Mouse (Mus musculus) lung, embryonic 15.5 days (tissue): ENCODE results near the gene Ushbp1. TPM values are rescaled to one million over a fixed set of nuclear protein-coding genes. Genes with fewer than 3 reads are reported as not detected.
A peak's percentile ranks its signal among the peaks of the same experiment; 100 is the strongest.

Experiments used
- ATAC-seq: fragments of 200-750 bp; cut with Nextera tagmentation; 2 replicates; pipeline ENCODE4 v1.8.0; 2017; ENCODE audit warnings: moderate number of reproducible peaks, borderline replicate concordance; ENCODE audit not compliant: low FRiP score, low TSS enrichment; ENCODE audit errors: extremely low read depth
- H3K27ac ChIP-seq: fragments of 300-500 bp; sonication (generic); 2 replicates; pipeline ENCODE4 v1.5.1; 2015; ENCODE audit warnings: moderate library complexity, mild to moderate bottlenecking, inconsistent platforms
- H3K27me3 ChIP-seq: fragments of 300-500 bp; sonication (generic); 2 replicates; pipeline ENCODE4 v1.6.1; 2015; ENCODE audit warnings: inconsistent platforms
- H3K36me3 ChIP-seq: fragments of 300-500 bp; sonication (generic); 2 replicates; pipeline ENCODE4 v1.6.1; 2015; ENCODE audit warnings: inconsistent platforms
- H3K4me1 ChIP-seq: fragments of 300-500 bp; sonication (generic); 2 replicates; pipeline ENCODE4 v1.6.1; 2015; ENCODE audit warnings: inconsistent platforms
- H3K4me2 ChIP-seq: fragments of 300-500 bp; sonication (generic); 2 replicates; pipeline ENCODE4 v1.6.1; 2015; ENCODE audit warnings: inconsistent platforms, mild to moderate bottlenecking, moderate library complexity
- H3K4me3 ChIP-seq: fragments of 300-500 bp; sonication (generic); 2 replicates; pipeline ENCODE4 v1.5.1; 2015; ENCODE audit warnings: mild to moderate bottlenecking, inconsistent platforms
- H3K9ac ChIP-seq: fragments of 300-500 bp; sonication (generic); 2 replicates; pipeline ENCODE4 v1.6.1; 2015; ENCODE audit warnings: inconsistent platforms
- H3K9me3 ChIP-seq: fragments of 300-500 bp; sonication (generic); 2 replicates; pipeline ENCODE4 v1.6.1; 2016; ENCODE audit warnings: inconsistent platforms
- WGBS: fragments of 180-500 bp; shearing (Covaris S2); methylation state at CpG from one replicate; pipeline ENCODE4 v1.1.7; 2015; 5-methylcytosine and 5-hydroxymethylcytosine counted together
- polyA plus RNA-seq: library from polyadenylated mRNA; unstranded; fragments of >200 nt; fragmentation: Nextera tagmentation; extraction: Ambion mirVana; gene quantifications from 2 replicates; pipeline ENCODE4 v1.2.1, GENCODE M21; 2015

Ushbp1 gene
- polyA plus RNA-seq, 1 experiment from 2014 or later: 30.7 TPM

DNA sequence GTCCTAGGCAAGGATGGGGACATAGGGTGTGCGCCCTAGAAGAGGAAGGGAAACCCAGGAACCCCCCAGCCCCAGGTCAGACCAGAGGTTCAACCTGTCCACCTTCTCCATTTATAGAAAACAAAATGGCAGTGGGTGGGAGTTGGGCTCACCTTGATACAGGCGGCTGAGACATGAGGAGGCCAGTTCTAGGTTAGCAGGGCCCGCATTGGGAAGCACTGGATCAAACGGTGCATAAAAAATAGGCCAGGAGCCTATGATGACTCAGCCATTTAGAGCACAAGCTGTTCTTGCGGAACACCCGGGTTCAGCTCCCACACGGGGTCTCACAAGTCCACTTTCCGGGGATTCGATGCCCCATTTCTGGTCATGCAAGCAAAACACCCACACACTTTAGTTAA is 9.3 kb upstream of the Ushbp1 start:
- H3K36me3 ChIP-seq: peaks cover 30% of the 10 kb centered on the region

GRCm38 (mm10) chr8:71404011-71404410 is 8.4 kb upstream of the Ushbp1 start:
- H3K27ac ChIP-seq: no peak overlapping the region
- H3K9me3 ChIP-seq: no peaks in the 10 kb centered on the region
- no peak overlapping the region for H3K9ac ChIP-seq
- 84% methylated on average over 8 of the region's 8 CpGs for WGBS
- H3K36me3 ChIP-seq: peaks cover 24% of the 10 kb centered on the region
- H3K4me2 ChIP-seq: no peak overlapping the region
- H3K27me3 ChIP-seq: no peaks in the 10 kb centered on the region
- no peak for ATAC-seq
- H3K4me1 ChIP-seq: peaks cover 28% of the 10 kb centered on the region
- no peak overlapping the region for H3K4me3 ChIP-seq

More for the DNA sequence above, 9.3 kb upstream of the Ushbp1 start:
- Histone ChIP-seq H3K4me3 (peak overlapping the region; percentile 88; the same call in 1 of the 2 replicates), H3K4me1 (peaks cover 28% of the 10 kb centered on the region), H3K9ac (no peak overlapping the region), H3K27ac (no peak overlapping the region), H3K9me3 (no peaks in the 10 kb centered on the region), H3K4me2 (peak overlapping the region; percentile 97), H3K27me3 (no peaks in the 10 kb centered on the region)
- no peak for ATAC-seq
- 85% methylated on average over 9 of the region's 9 CpGs for WGBS

DNA sequence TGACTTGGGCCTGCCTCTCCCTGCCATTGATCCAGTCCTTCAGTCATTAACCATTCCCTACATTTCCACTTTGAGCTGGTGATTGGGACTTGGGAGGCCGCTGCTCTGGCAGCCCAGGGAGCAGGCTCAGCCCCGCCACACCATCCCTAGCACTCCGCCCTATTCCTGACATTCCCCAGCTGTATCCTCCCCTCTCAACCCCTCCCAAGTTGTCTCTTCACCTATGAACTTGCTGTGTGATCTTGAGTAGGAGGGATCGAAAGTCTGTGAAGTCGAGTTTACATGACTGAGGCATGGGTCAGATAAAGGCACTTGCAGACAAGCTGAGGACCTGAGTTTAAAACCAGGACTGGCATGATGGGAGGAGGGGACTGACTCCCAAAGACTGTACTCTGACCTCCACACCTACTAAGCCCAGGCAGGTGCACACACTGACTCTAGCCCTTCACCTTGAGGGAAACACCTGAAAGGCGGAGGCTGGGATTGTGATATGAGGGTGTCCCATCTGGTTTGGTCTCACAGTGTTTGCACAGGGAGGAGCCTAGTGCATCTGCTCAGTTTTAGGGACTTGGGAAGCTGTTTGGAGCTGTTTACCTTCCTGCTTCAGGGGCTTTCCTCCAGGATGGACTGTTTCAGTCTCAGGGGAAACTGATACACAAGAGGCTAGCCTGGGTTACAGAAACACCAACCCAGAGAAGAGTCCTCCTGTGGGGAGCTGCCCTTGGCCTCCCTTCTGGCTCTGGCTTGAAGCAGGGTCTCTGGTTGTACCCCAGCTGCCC is 7.7 kb upstream of the Ushbp1 start:
- Histone ChIP-seq H3K27me3 (no peaks in the 10 kb centered on the region), H3K4me1 (peaks cover 28% of the 10 kb centered on the region), H3K4me3 (no peak overlapping the region), H3K9ac (no peak overlapping the region), H3K27ac (no peak overlapping the region), H3K36me3 (peaks cover 23% of the 10 kb centered on the region), H3K4me2 (no peak overlapping the region), H3K9me3 (no peaks in the 10 kb centered on the region)
- no peak for ATAC-seq
- WGBS: 48% methylated on average over 6 of the region's 6 CpGs

DNA sequence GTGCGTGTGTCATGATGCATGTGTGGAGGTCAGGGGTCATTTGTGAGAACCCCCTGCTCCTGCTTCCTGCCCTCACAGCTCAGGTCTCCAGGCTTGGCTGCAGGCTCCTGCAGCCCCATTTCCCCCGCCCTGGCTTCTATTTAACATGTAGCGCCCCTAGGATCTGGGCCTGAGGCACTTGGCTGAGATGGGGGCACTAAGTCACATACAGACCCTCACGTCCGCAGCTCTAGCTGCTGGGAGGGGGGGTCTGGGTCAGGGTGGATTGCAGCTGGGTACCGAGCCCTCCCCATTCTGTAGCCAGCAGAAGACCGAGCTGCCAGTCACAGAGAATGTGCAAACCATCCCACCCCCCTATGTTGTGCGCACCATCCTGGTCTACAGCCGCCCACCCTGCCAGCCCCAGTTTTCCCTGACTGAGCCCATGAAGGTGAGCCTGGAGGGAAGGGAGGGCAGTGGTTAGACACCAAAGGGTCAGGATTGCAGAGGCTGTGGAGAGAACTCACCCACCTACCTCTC is 6.9 kb upstream of the Ushbp1 start:
- Histone ChIP-seq H3K9me3 (no peaks in the 10 kb centered on the region), H3K9ac (no peak overlapping the region)
- WGBS: 75% methylated on average over 9 of the region's 9 CpGs

DNA sequence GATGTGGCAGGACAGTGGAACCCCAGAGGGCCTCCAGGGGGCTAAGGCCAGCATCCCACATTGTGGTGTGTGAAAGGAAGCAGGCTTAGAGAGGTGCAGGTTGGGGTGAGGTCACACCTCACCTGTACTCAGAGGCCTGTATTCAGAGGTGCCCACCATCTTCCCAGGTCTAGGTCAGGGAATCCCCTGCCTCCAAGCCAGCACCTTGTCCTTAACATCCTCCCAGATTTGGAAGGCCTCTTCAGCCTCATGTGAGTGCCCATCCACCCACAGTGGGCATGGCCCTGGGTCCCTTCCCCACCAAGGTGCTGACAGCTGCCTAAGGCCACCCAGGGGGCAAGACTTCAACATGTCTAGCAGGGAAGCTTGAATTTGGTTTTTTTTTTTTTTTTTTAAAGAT is 5.9 kb upstream of the Ushbp1 start:
- Histone ChIP-seq H3K4me1 (peaks cover 23% of the 10 kb centered on the region), H3K9ac (no peak overlapping the region), H3K4me2 (no peak overlapping the region), H3K27me3 (no peaks in the 10 kb centered on the region), H3K9me3 (no peaks in the 10 kb centered on the region), H3K36me3 (peaks cover 16% of the 10 kb centered on the region), H3K4me3 (no peak overlapping the region), H3K27ac (no peak overlapping the region)
- no peak for ATAC-seq

More for the DNA sequence above, 6.9 kb upstream of the Ushbp1 start:
- Histone ChIP-seq H3K27ac (no peak overlapping the region), H3K27me3 (no peaks in the 10 kb centered on the region), H3K4me1 (peaks cover 28% of the 10 kb centered on the region), H3K4me3 (no peak overlapping the region), H3K4me2 (no peak overlapping the region), H3K36me3 (peaks cover 18% of the 10 kb centered on the region)
- ATAC-seq: no peak

DNA sequence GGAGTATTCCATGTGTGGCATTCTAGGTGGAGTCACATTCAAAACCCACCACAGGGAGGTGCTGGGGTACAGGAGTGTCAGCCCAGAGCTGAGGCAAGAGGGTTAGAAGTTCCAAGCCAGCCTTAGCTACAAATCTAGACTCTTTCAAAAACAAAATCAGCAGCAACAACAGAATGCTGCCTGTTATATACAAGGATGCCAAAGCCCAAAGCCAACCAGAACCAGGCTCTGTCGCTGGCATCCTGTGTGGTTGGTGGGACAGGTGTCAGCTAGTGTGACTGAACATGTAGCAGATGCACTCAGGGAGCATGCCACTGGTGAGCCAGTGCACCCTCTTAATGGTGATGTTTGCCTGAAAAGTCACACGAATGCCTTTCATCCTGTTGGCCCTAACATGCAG is 5.2 kb upstream of the Ushbp1 start:
- no peaks in the 10 kb centered on the region for H3K27me3 ChIP-seq
- H3K4me3 ChIP-seq: no peak overlapping the region
- peaks cover 16% of the 10 kb centered on the region for H3K36me3 ChIP-seq
- H3K4me2 ChIP-seq: no peak overlapping the region
- no peaks in the 10 kb centered on the region for H3K9me3 ChIP-seq
- ATAC-seq: no peak
- no peak overlapping the region for H3K27ac ChIP-seq
- H3K4me1 ChIP-seq: peaks cover 22% of the 10 kb centered on the region
- no peak overlapping the region for H3K9ac ChIP-seq
- WGBS: 90% methylated on average over 2 of the region's 2 CpGs

GRCm38 (mm10) chr8:71397701-71398100 is 2.1 kb upstream of the Ushbp1 start:
- peak overlapping the region; percentile 80 for H3K4me2 ChIP-seq
- no peak overlapping the region for H3K27ac ChIP-seq
- ATAC-seq: no peak
- 82% methylated on average over 12 of the region's 12 CpGs for WGBS
- H3K27me3 ChIP-seq: no peaks in the 10 kb centered on the region
- no peaks in the 10 kb centered on the region for H3K9me3 ChIP-seq
- peaks cover 16% of the 10 kb centered on the region for H3K36me3 ChIP-seq
- no peak overlapping the region for H3K9ac ChIP-seq
- peak overlapping the region; percentile 63 for H3K4me3 ChIP-seq
- peaks cover 14% of the 10 kb centered on the region for H3K4me1 ChIP-seq

DNA sequence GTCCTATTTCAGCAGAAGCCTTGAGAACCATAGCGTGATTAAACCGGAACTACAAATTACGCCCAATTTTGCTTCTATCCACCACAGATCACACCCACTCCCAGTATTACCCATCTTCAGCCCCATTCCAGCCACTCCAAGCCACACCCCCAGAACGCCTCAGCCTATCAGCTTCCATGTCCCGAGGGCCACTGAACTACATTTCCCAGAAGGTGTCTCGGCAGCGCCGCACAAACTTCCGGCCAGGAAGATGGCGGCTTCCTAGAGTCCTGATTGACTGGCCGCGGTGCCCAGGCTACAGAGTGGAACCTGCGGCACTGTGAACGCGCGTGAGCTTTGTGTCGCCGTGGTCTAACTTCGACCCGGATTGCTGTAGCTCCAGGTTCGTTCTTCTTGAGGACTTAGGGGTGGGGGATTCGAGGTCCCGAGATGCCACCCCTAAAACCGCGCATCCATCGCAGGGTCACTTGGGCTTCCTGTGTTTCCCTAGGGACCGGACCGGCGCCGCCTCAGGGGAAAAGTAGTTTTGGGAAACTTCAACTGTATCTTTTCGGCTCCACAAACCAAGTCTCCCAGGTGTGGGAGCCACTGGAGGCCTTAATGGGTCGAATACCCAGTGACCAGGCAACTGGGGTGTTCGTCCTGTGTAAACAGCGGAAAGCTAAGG is 1.2 kb upstream of the Ushbp1 start, which contains the start of gene Babam1:
Gene Babam1, plus strand, starts transcription at position 223 of the 667 bp plus-strand sequence.
- WGBS: under 1% methylated on average over 34 of the region's 34 CpGs
- H3K9ac ChIP-seq: peak within 1 kb of the TSS; percentile 66
- no peaks in the 10 kb centered on the region for H3K27me3 ChIP-seq
- H3K9me3 ChIP-seq: no peaks in the 10 kb centered on the region
- peak within 1 kb of the TSS; percentile 80 for H3K27ac ChIP-seq
- peak within 1 kb of the TSS; percentile 80 for H3K4me2 ChIP-seq
- peak; percentile 96 for ATAC-seq
- H3K4me1 ChIP-seq: peaks cover 14% of the 10 kb centered on the region
- peak within 1 kb of the TSS; percentile 63 for H3K4me3 ChIP-seq
- H3K36me3 ChIP-seq: peaks cover 16% of the 10 kb centered on the region

- Histone ChIP-seq H3K27me3 (no peaks in the 10 kb centered on the region), H3K27ac (peak overlapping the region; percentile 80), H3K4me1 (peaks cover 14% of the 10 kb centered on the region), H3K4me3 (peak overlapping the region; percentile 20), H3K9ac (0 out of 2 replicates have a peak overlapping the region, but pooled peaks have one; percentile 2), H3K9me3 (no peaks in the 10 kb centered on the region), H3K4me2 (peak overlapping the region; percentile 80), H3K36me3 (peaks cover 11% of the 10 kb centered on the region)
- 63% methylated on average over 10 of the region's 10 CpGs for WGBS
- ATAC-seq: no peak
Observed at GRCm38 (mm10) chr8:71395071-71395470, 531 bp downstream of the Ushbp1 start.

GRCm38 (mm10) chr8:71394481-71394880 is 1.1 kb downstream of the Ushbp1 start:
- Histone ChIP-seq H3K36me3 (peaks cover 9% of the 10 kb centered on the region), H3K27ac (0 out of 2 replicates have a peak overlapping the region, but pooled peaks have one; percentile 9), H3K4me2 (peak overlapping the region; percentile 80), H3K4me3 (peak overlapping the region; percentile 20), H3K9ac (0 out of 2 replicates have a peak overlapping the region, but pooled peaks have one; percentile 2), H3K4me1 (peaks cover 14% of the 10 kb centered on the region), H3K9me3 (no peaks in the 10 kb centered on the region), H3K27me3 (no peaks in the 10 kb centered on the region)
- 73% methylated on average over 7 of the region's 7 CpGs for WGBS
- no peak for ATAC-seq

- Histone ChIP-seq H3K4me2 (peak overlapping the region; percentile 28), H3K27me3 (no peaks in the 10 kb centered on the region), H3K36me3 (no peaks in the 10 kb centered on the region; the same call in 1 of the 2 replicates), H3K27ac (no peak overlapping the region), H3K4me3 (no peak overlapping the region), H3K9ac (no peak overlapping the region), H3K9me3 (no peaks in the 10 kb centered on the region), H3K4me1 (peaks cover 14% of the 10 kb centered on the region)
- 18% methylated on average over 3 of the region's 3 CpGs for WGBS
- no peak for ATAC-seq
Observed at GRCm38 (mm10) chr8:71392871-71393270, 2.7 kb downstream of the Ushbp1 start.

GRCm38 (mm10) chr8:71392391-71392790 is 3.2 kb downstream of the Ushbp1 start:
- no peak overlapping the region for H3K4me2 ChIP-seq
- peaks cover 9% of the 10 kb centered on the region for H3K4me1 ChIP-seq
- H3K27me3 ChIP-seq: no peaks in the 10 kb centered on the region
- H3K9ac ChIP-seq: no peak overlapping the region
- no peaks in the 10 kb centered on the region for H3K36me3 ChIP-seq
- 68% methylated on average over 5 of the region's 5 CpGs for WGBS
- no peak overlapping the region for H3K27ac ChIP-seq
- H3K4me3 ChIP-seq: no peak overlapping the region
- no peaks in the 10 kb centered on the region for H3K9me3 ChIP-seq
- no peak for ATAC-seq
